Mouse (Mus musculus): ENCODE results near the gene Gnb1l.

Gene Gnb1l

DNA sequence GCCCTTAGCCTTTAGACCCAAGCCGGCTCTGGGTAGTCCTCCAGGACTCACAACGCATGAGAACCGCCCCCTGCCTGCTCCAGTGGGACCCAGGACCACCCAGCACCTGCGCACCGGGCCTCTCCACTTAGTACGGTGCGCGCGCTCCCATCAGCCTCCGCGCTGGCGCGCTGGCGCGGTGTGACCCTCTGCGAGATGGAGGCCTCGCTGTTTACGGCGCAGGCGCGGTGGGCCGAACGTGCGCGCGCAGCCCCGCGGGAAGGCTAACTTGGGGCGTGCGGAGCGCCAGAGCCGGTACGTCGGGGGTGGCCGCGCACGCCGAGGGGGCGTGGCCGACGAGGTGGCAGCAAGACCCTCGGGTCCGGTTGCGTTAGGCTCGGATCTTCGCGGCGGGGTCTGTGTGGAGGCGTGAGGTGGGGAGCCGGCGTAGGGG, at the start of gene Gnb1l, which contains the start of gene Rtl10:
Gene Gnb1l (plus strand): TSS at position 156 of the 433 bp plus-strand sequence.
Gene Rtl10 (plus strand): TSS at position 344 of the 433 bp plus-strand sequence.
- DNase-seq: peak; percentile 97 to 98

- DNase-seq: no peak
Observed at GRCm38 (mm10) chr16:18449005-18449404, 49.5 kb upstream of the Gnb1l start.

GRCm38 (mm10) chr16:18451486-18452181, 46.9 kb upstream of the Gnb1l start:
- no peak for DNase-seq

DNA sequence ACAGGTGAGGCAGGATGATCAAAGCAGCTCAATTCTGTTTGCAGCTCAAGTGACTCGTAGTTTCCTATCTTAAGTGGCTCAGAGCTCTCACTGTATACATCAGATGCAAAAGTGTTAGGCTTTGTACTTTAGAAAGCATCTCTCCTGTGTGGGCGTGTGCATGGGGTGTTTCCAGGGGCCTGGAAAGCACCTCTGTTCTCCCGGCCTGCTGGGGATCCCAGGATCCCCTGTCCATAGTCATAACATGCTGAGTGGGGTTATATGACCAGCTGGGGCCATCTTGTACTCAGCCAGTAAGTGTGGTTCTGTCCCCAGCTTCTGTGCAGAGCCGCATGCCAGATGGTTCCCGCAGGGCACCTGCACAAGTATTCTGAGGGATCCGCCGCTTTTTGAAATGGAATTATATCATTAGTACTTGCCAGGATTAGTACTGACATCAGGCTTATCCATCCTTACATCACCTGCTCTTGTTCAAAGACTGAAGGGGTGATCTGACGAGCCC, 46.1 kb upstream of the Gnb1l start:
- DNase-seq: no peak

DNA sequence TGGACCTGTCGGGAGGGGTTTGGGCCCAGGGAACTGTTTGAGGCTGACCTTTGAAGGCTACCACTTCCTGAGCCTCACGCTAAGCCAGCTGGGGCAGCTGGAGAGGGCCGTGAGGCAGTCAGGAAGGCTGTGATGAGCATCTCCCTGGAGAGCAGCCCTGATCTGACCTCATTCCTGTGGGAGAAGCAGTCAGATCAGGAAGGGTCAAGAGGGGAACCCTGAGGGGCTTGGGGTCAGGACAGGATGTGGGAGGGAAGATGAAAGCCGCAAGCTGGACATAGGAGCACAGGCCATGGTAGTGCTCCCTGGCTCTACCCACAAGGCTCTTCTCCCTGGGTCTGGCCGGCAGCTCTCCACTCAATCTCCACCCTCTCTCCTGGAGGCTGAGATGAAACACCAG, 44.7 kb upstream of the Gnb1l start:
- DNase-seq: no peak

- DNase-seq: no peak
Observed at GRCm38 (mm10) chr16:18455407-18455806, 43.1 kb upstream of the Gnb1l start.

GRCm38 (mm10) chr16:18458661-18459060, 39.9 kb upstream of the Gnb1l start:
- no peak for DNase-seq

DNA sequence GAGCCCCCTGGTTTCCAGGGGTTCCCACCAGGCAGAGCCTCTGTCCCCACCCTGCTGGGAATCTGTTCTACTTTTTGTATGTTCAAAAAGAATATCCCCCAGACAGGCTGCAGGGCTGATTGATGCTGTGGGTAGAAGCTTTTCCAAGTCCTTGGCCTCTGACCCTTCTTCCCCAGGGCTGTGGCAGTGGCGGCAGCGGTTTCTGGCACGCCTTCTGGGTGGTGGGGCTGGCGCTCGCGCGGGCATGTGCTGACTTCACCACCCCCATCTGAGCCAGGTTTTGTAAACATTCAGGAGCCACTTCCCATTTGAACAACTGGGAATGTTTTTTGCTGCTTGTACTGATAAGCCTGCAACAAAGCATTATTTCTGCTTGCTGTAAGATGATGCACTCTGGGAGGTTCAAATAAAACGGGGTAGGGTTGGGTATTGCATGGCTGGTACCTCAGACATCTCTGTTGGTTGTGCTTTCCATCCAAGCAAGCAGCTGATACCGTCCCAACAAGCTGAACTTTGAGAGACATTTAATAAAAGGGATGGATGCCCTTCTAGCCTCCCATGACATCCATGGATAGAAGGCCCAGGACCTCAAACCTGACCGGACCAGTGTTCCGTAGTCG, 39.1 kb upstream of the Gnb1l start:
- peak; percentile 64 to 71 for DNase-seq

- DNase-seq: peak; percentile 79 to 85
Observed at GRCm38 (mm10) chr16:18459955-18460370, 38.5 kb upstream of the Gnb1l start.

GRCm38 (mm10) chr16:18460826-18461225, 37.7 kb upstream of the Gnb1l start:
- peak in 1 of 2 experiments; percentile 25 for DNase-seq

DNA sequence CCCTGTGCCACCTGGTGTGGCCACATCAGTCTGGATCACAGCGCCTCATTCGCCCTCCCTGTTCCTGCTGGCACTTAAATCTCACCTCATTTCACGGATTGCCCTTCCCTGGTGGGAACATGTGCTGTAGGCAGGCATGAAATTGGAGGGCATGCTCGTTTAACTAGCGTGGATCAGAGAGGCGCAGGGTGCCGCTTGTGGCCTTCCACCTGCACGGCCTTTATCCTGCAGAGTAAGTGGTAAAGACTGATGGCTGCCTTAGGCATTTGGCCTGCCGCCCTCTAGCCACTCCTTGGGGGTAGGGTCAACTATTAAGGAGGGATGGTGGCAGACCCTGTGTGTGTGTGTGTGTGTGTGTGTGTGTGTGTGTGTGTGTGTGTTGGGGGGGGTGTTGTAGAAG, 36.5 kb upstream of the Gnb1l start:
- DNase-seq: peak in 1 of 2 experiments; percentile 42

DNA sequence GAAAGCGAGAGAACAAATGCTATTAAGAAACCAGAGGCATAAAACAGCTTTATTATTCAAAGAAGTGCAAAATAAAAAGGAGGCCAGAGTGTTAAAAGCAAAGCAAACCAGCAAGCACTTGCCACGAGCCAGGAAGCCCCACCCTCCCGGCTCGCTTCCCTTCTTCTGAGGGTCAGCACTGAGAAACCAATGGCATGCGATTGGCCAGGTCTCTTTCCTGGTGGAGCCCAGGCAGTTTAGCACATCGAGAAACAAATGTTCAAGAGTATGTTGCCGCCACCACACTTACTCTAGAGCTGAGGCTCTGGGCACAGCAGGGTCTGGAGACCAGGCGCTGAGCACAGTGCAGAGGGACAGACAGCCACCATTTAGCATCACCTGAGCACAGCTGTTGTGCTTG, 35.9 kb upstream of the Gnb1l start:
- DNase-seq: peak; percentile 41 to 51

DNA sequence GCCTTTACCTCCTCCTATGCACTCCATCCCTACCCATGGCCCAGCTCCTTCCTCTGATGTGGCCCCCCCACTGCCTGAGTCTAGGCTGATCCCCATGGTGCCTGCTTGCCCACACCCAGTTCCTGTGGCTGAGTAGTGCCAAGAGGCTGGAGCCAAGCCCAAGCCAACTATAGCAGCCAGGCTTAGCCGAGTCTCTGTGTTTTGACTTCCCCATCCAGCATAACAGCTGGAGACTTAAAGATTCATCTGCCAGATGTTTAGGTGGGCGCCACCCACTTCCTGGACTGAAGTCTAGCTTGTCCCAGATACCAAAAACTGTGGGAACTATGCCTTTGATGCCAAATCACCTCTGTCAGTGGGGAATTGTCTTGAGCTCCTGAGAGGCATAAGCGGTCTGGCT, 34.2 kb upstream of the Gnb1l start:
- no peak for DNase-seq

DNA sequence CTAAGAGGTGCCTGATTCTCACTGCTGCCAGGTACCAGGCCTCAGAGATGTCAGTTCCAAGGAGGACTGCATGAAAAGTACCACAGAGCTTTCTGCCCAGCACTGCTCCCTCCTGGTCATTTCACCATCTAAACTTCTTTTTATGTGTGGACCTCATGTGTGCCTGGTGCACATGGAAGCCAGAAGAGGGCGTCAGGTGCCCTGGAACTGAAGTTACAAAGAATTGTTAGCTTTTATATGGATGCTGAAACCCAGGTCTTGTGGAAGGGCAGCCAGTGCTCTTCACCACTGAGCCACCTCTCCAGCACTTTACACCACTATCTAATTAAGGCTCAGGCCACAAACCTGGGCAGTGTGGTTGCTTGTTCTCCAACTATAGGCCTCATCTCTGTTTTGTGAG, 27.7 kb upstream of the Gnb1l start:
- DNase-seq: no peak

DNA sequence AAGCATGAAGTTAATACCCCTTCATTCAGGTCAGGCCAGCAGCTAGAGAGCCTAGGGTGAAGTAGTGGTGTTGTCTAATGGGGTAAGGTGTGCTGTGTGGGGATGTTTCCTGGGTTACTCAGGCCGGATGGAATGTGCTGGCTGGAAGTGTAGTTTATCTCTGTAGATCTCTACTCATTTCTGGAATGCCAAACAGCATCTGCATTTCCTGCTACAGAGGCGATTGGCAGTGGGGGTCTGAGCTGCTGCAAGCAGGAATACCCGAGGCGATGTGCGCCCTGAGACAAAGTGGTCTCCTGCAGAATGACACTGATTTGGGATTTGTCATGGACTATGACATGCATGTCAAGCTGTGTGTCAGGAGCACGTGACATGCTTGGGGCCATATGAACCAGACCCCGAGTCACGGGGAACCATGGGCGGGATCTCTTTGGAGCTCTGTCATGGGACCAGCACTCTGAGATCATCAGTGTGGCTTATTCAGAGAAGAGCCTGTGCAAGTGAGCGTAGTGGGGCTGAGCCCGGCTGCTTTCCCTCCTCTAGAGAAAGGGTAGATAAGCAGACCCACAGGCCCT, 27.0 kb upstream of the Gnb1l start:
- no peak for DNase-seq

DNA sequence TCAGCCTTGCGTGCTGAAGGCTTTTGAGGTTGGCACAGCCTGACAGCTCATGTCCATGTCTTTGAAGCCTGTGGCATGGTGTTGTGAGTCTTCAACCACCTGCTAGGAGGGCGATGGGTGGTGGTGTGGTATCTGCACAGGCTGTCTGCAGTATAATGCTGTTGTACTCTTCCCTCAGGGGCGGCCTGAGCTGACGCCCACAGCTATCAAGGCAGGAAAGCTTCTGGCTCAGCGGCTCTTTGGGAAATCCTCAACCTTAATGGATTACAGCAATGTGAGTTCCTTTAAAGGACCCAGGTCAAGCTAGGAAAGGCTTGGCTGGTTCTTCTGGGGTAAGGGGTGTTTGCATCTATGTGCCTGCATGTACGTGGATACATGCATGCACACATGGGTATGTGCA, 26.5 kb upstream of the Gnb1l start:
- DNase-seq: no peak

DNA sequence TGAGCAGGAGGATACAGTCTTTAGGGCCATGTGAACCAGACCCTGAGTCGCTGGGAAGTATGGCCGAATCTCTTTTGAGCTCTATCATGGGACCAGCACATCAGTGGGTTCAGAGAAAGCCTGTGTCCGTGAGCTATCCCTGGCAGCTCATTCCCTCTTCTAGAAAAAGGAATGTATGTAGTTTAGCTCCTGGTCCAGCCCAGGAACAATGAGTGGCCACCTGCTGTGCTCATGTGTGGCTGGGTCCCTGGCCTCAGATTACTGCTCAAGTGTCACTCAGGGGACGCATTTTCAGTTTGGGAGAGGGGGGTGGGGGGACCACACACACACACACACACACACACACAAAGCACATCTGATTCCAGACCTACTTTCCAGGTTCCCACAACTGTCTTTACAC, 26.1 kb upstream of the Gnb1l start:
- DNase-seq: peak in 1 of 2 experiments; percentile 1

GRCm38 (mm10) chr16:18472976-18473375, 25.5 kb upstream of the Gnb1l start:
- DNase-seq: peak in 1 of 2 experiments; percentile 23

DNA sequence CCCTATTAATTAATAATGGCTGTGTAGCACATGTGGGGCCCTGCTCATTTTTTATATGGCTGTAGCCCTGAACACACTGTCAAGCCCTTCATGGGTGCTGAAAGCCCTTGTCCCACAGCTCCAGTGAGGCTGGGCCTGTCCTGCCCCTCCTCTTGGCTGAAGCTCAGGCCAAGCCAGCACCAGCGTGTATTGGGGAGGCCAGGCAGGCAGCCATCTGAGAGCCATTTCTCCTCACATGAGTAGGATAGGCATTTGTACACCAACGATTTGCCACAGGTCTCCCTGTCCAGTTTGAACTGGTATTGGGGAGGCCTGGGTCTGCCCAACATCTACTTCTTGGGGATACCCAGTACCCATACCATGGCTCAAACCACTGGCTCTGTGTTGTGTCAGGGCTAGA, 24.5 kb upstream of the Gnb1l start:
- peak in 1 of 2 experiments; percentile 5 for DNase-seq

DNA sequence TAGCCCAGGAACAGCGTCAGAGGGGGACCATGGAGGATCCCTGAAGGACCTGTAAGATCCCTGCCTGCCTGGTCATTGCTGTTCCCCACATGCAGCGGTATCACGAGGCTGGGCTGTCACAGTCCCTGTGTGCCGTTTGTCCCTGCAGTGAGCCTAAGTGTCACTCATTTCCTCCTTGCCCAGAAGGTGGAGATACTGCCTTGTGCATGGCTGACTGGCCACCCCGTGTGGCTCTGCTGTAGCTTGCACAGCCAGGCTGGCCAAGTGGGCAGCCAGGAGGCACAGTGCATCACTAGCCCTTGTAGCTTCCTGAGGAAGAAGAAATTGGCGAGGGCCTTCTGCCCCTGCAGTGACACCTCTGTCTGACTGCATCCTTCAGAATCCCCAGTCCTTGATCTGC, 20.5 kb upstream of the Gnb1l start:
- DNase-seq: peak in 1 of 2 experiments; percentile 4

GRCm38 (mm10) chr16:18479667-18480066, 18.8 kb upstream of the Gnb1l start:
- DNase-seq: peak in 1 of 2 experiments; percentile 17

DNA sequence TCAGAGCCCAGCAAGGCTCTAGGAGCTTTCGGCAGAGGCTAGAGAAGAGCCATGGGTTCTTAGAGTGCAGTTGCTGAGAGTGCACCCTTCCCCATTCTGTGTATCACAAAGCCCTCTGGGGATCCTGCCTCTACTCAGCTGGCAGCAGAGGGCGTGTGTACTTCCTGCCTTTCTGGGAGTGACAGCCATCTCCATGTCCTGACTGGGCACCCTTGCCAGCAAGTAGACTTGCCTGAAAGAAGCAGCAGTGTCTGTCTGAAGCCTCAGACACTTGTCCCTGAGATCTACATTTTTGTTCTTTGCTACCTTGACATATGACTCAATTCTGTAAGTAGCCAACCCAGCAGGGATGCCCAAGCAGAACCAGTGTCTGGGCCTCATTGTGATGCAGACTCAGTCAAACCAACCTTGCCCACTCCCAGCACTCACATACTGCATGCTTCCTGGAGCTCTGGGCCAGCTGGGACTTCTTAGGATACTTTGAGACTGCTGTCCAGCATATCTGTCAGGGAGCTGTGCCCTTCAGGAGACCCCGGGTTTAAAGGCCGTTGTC, 17.5 kb upstream of the Gnb1l start:
- DNase-seq: peak in 1 of 2 experiments; percentile 45

- DNase-seq: peak in 1 of 2 experiments; percentile 1
Observed at GRCm38 (mm10) chr16:18482431-18482830, 16.1 kb upstream of the Gnb1l start.
